Mouse (Mus musculus) kidney, embryonic 16.5 days (tissue): Measurements from ENCODE around the gene Dph5. TPM values are rescaled to one million over a fixed set of nuclear protein-coding genes. Genes with fewer than 3 reads are reported as not detected.

Experiments
- microRNA-seq: library from miRNA; unstranded; fragments of <30 nt; microRNA quantifications from one replicate; pipeline ENCODE4, GENCODE M21; 2016
- polyA plus RNA-seq: library from polyadenylated mRNA; unstranded; fragments of >200 nt; fragmentation: Nextera tagmentation; extraction: Ambion mirVana; gene quantifications from 2 replicates; pipeline ENCODE4 v1.2.1, GENCODE M21; 2015

Dph5 gene
- polyA plus RNA-seq, 1 experiment from 2014 or later: 27.3 TPM

Small RNA genes lying within 50 kb of the gene (microRNA-seq; reads per million reads assigned to microRNA genes)
- not detected for gene Mir669n

Other genes starting within 250 kb of the Dph5 start
- 21.0 and 26.1 TPM in 2 replicates for gene S1pr1, start 172.8 kb upstream of the Dph5 start, polyA plus RNA-seq
- 30.8 and 31.4 TPM in 2 replicates for gene Slc30a7, start 119.6 kb downstream of the Dph5 start, polyA plus RNA-seq
- 21.5 and 22.0 TPM in 2 replicates for gene Extl2, start 119.6 kb downstream of the Dph5 start, polyA plus RNA-seq
- gene Vcam1, start 241.9 kb downstream of the Dph5 start, polyA plus RNA-seq: 49.2 and 54.2 TPM in 2 replicates